8 mouse cellular contexts compared by ENCODE assay signal in the genomic region with DNA sequence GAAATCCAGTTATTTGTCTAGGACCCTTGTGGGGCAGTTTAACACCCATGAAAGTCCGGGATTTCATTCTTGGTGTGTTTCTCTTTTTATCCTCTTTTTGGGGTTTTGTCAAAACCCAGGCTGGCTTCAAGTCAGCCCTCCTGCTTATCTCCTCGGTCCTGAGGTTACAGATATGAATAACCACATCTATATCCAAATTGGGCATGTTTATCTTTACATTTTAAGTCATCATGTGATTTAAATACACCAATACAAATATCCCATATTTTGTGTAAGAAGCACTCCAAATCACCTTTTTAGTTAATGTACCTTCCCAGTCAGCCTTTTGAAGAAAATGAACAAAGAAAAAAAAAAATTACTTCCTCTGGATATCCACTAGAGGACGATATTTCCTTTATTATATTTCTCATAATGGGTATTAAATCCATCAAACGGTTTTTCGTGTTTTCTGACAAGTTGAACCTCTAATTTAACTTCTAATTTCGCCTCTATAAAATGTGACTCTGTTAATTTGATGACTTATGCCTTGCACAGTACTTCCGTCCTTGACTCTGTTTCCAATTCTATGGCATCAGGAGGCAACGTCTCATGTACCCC. TPM values are rescaled to one million over a fixed set of nuclear protein-coding genes. Genes with fewer than 3 reads are reported as not detected.
DNase-seq lines count a peak whose midpoint lies in the region; ATAC-seq lines count a peak whose summit lies in the region.

No protein-coding gene starts in this region.

- 13% methylated on average over 8 of the region's 8 CpGs for WGBS in heart, embryonic 12.5 days
- 18% methylated on average over 8 of the region's 8 CpGs for WGBS in hindbrain, embryonic 12.5 days
- WGBS in midbrain, embryonic 13.5 days: 14% methylated on average over 8 of the region's 8 CpGs

- peak overlapping the region; percentile 88 for H3K4me3 ChIP-seq in heart, embryonic 12.5 days
- H3K4me3 ChIP-seq in hindbrain, embryonic 12.5 days: peak overlapping the region; percentile 81
- H3K4me3 ChIP-seq in midbrain, embryonic 13.5 days (replicated peaks): peak overlapping the region; percentile 76

- ATAC-seq in heart, embryonic 12.5 days (ENCODE audit: insufficient number of reproducible peaks, low FRiP score): no peak
- ATAC-seq in hindbrain, embryonic 12.5 days (ENCODE audit: low FRiP score): no peak
- ATAC-seq in midbrain, embryonic 13.5 days: no peak

- no peak for DNase-seq in heart, adult 8-10 months (ENCODE audit: low spot score)
- DNase-seq in MN1 (ENCODE audit: low spot score): peak; percentile 62
- DNase-seq in right cerebral cortex, postnatal 4 days: no peak
- DNase-seq in left cerebral cortex, adult 8-10 months (ENCODE audit: low spot score in 2 of 2): no peak
- no peak for DNase-seq in right cerebral cortex, postnatal 25 days

- peak overlapping the region; percentile 81 for H3K4me2 ChIP-seq in heart, embryonic 12.5 days
- H3K4me2 ChIP-seq in hindbrain, embryonic 12.5 days (replicated peaks): peak overlapping the region; percentile 91
- H3K4me2 ChIP-seq in midbrain, embryonic 13.5 days (replicated peaks): peak overlapping the region; percentile 99

- no peak overlapping the region for H3K9ac ChIP-seq in heart, embryonic 12.5 days
- no peak overlapping the region for H3K9ac ChIP-seq in hindbrain, embryonic 12.5 days
- peak overlapping the region; percentile 62; the same call in 1 of the 2 replicates for H3K9ac ChIP-seq in midbrain, embryonic 13.5 days (replicated peaks)

- H3K4me1 ChIP-seq in heart, embryonic 12.5 days (replicated peaks): peaks cover 32% of the 10 kb centered on the region
- H3K4me1 ChIP-seq in hindbrain, embryonic 12.5 days: peaks cover 33% of the 10 kb centered on the region
- H3K4me1 ChIP-seq in midbrain, embryonic 13.5 days (replicated peaks): peaks cover 39% of the 10 kb centered on the region

- H3K27me3 ChIP-seq in heart, embryonic 12.5 days (replicated peaks): peaks cover 10% of the 10 kb centered on the region
- peaks cover 17% of the 10 kb centered on the region for H3K27me3 ChIP-seq in hindbrain, embryonic 12.5 days
- peaks cover 7% of the 10 kb centered on the region for H3K27me3 ChIP-seq in midbrain, embryonic 13.5 days

- no peak overlapping the region for H3K27ac ChIP-seq in heart, embryonic 12.5 days (ENCODE audit: poor library complexity, severe bottlenecking)
- peak overlapping the region; percentile 56; the same call in 1 of the 2 replicates for H3K27ac ChIP-seq in hindbrain, embryonic 12.5 days
- H3K27ac ChIP-seq in midbrain, embryonic 13.5 days: no peak overlapping the region

- no peaks in the 10 kb centered on the region for H3K9me3 ChIP-seq in heart, embryonic 12.5 days (replicated peaks)
- H3K9me3 ChIP-seq in hindbrain, embryonic 12.5 days (replicated peaks): no peaks in the 10 kb centered on the region
- no peaks in the 10 kb centered on the region for H3K9me3 ChIP-seq in midbrain, embryonic 13.5 days

- H3K36me3 ChIP-seq in heart, embryonic 12.5 days: no peaks in the 10 kb centered on the region
- H3K36me3 ChIP-seq in hindbrain, embryonic 12.5 days: no peaks in the 10 kb centered on the region
- H3K36me3 ChIP-seq in midbrain, embryonic 13.5 days: no peaks in the 10 kb centered on the region

RNA-seq across cellular contexts. Expression of a gene that starts 1.6 kb away (rescaled TPM):
- polyA plus RNA-seq in heart, embryonic 12.5 days (2016; fragmentation: Nextera tagmentation; extraction: Ambion mirVana): 28.0 and 29.5 TPM in 2 replicates
- 10 to 100 TPM; 22.9 to 27.5 (median 24.8) TPM for total RNA-seq in heart, adult 8-10 months (2022)
- 26.2 and 27.3 TPM in 2 replicates for polyA plus RNA-seq in hindbrain, embryonic 12.5 days (2016; fragmentation: Nextera tagmentation; extraction: Ambion mirVana)
- 11.2 and 12.8 TPM in 2 replicates for polyA plus RNA-seq in midbrain, embryonic 13.5 days (2015; fragmentation: Nextera tagmentation; extraction: Ambion mirVana)
- total RNA-seq in left cerebral cortex, adult 8-10 months (2022): 1 to 10 TPM; 8.2 to 9.0 (median 8.7) TPM
